Mouse (Mus musculus) kidney, adult 18-20 months (tissue): ENCODE data around the gene Olfr986.
"Not testable (repeated sequence)": the region's sequence is repeated elsewhere in the genome, so short reads cannot be mapped to it uniquely, and the experiment has no call there.

Experiments used
- DNase-seq: peaks from one replicate; pipeline ENCODE4 v3.0.0; 2021

Gene Olfr986

GRCm38 (mm10) chr9:40180620-40181019 lies at the start of gene Olfr986:
Olfr986 (plus strand) TSS chr9:40180920.
- DNase-seq = no peak

GRCm38 (mm10) chr9:40136987-40137688 lies 43.6 kb upstream of the Olfr986 start:
- DNase-seq = no peak

GRCm38 (mm10) chr9:40139484-40139883 lies 41.2 kb upstream of the Olfr986 start:
- no peak for DNase-seq

GRCm38 (mm10) chr9:40141544-40141943 lies 39.2 kb upstream of the Olfr986 start:
- DNase-seq = no peak

- no peak for DNase-seq
Measured at GRCm38 (mm10) chr9:40155118-40155644, 25.5 kb upstream of the Olfr986 start.

GRCm38 (mm10) chr9:40166446-40166845 lies 14.3 kb upstream of the Olfr986 start:
- DNase-seq = no peak

GRCm38 (mm10) chr9:40177017-40177416 lies 3.7 kb upstream of the Olfr986 start:
- DNase-seq = no peak

- DNase-seq = not testable (repeated sequence)
Measured at GRCm38 (mm10) chr9:40185166-40185565, 4.4 kb downstream of the Olfr986 start.

GRCm38 (mm10) chr9:40191086-40191876 lies 10.6 kb downstream of the Olfr986 start:
- DNase-seq = no peak

GRCm38 (mm10) chr9:40192098-40193038 lies 11.6 kb downstream of the Olfr986 start, which contains the start of gene Zfp202:
Zfp202 (plus strand) TSS chr9:40192316.
- peak; percentile 86 for DNase-seq

GRCm38 (mm10) chr9:40195981-40196380 lies 15.3 kb downstream of the Olfr986 start:
- DNase-seq = no peak

- DNase-seq = no peak
Measured at GRCm38 (mm10) chr9:40206546-40206950, 25.8 kb downstream of the Olfr986 start.

GRCm38 (mm10) chr9:40210744-40211143 lies 30.0 kb downstream of the Olfr986 start:
- no peak for DNase-seq

- DNase-seq = no peak
Measured at GRCm38 (mm10) chr9:40214058-40214457, 33.3 kb downstream of the Olfr986 start.

- DNase-seq = no peak
Measured at GRCm38 (mm10) chr9:40216651-40217050, 35.9 kb downstream of the Olfr986 start.

- DNase-seq = no peak
Measured at GRCm38 (mm10) chr9:40224289-40224688, 43.6 kb downstream of the Olfr986 start.

- DNase-seq = peak; percentile 29
Measured at GRCm38 (mm10) chr9:40227874-40228789, 47.4 kb downstream of the Olfr986 start.

GRCm38 (mm10) chr9:40228804-40229331 lies 48.1 kb downstream of the Olfr986 start:
- no peak for DNase-seq

- no peak for DNase-seq
Measured at GRCm38 (mm10) chr9:40229479-40229878, 48.8 kb downstream of the Olfr986 start.

- DNase-seq = no peak
Measured at GRCm38 (mm10) chr9:40231019-40231418, 50.3 kb downstream of the Olfr986 start.
